Mouse (Mus musculus) midbrain, embryonic 10.5 days (tissue): ENCODE measurements around the gene Slc36a2. TPM values are rescaled to one million over a fixed set of nuclear protein-coding genes. Genes with fewer than 3 reads are reported as not detected.
"Not testable (repeated sequence)": the region's sequence is repeated elsewhere in the genome, so short reads cannot be mapped to it uniquely, and the experiment has no call there.

Experiments
- DNase-seq: peaks from one replicate; pipeline ENCODE4 v3.0.0-alpha.2; 2017; ENCODE audit warnings: low spot score
- H3K27ac ChIP-seq: fragments of 300-500 bp; sonication (generic); replicated peaks from 2 replicates; pipeline ENCODE4 v1.5.1; 2016; ENCODE audit warnings: mild to moderate bottlenecking
- H3K27me3 ChIP-seq: fragments of 300-500 bp; sonication (generic); 2 replicates; pipeline ENCODE4 v1.6.1; 2016; ENCODE audit warnings: low read depth, mild to moderate bottlenecking; ENCODE audit not compliant: poor library complexity, severe bottlenecking
- H3K36me3 ChIP-seq: fragments of 300-500 bp; sonication (generic); 2 replicates; pipeline ENCODE4 v1.6.1; 2016; ENCODE audit warnings: mild to moderate bottlenecking, moderate library complexity
- H3K4me1 ChIP-seq: fragments of 300-500 bp; sonication (generic); 2 replicates; pipeline ENCODE4 v1.6.1; 2016
- H3K4me3 ChIP-seq: fragments of 300-500 bp; sonication (generic); 2 replicates; pipeline ENCODE4 v1.5.1; 2016; ENCODE audit warnings: mild to moderate bottlenecking, moderate library complexity
- H3K9me3 ChIP-seq: fragments of 300-500 bp; sonication (generic); replicated peaks from 2 replicates; pipeline ENCODE4 v1.6.1; 2016; ENCODE audit warnings: mild to moderate bottlenecking
- WGBS: fragments of 180-500 bp; shearing (Covaris S2); methylation state at CpG from one replicate; pipeline ENCODE4 v1.1.7; 2016; 5-methylcytosine and 5-hydroxymethylcytosine counted together
- polyA plus RNA-seq: library from polyadenylated mRNA; unstranded; fragments of >200 nt; fragmentation: Nextera tagmentation; extraction: Ambion mirVana; gene quantifications from 2 replicates; pipeline ENCODE4 v1.2.1, GENCODE M21; 2016

The Slc36a2 gene
- polyA plus RNA-seq, 1 experiment from 2014 or later: 0.20 TPM

DNA sequence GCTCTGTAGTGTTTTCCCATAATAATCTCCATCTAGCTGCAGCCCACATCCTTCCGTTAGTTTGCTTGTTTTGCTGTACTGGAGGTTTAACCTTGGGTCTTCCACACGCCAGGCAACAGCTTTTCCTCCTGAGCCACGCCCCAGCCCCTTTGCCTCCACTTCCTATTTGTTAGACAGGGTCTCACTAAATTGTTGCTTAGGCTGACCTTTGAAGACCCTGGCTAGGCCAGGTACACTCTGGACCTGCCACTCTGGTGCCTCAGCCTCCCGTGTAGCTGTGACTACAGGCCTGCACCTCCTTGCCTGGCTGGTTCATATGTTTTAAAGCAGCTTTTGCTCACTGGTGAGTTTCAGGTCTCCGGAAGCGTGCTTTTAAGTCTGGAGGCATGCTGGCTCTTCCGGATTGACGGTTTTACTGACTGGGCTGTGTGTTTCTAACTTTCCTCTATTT, 64.0 kb downstream of the Slc36a2 start:
- WGBS: 84% methylated on average over 8 of the region's 8 CpGs
- Histone ChIP-seq H3K4me3 (no peak overlapping the region), H3K9me3 (peaks cover 6% of the 10 kb centered on the region; the same call in 1 of the 2 replicates), H3K4me1 (no peaks in the 10 kb centered on the region), H3K27ac (no peak overlapping the region), H3K27me3 (no peaks in the 10 kb centered on the region), H3K36me3 (no peaks in the 10 kb centered on the region)
- DNase-seq: no peak

DNA sequence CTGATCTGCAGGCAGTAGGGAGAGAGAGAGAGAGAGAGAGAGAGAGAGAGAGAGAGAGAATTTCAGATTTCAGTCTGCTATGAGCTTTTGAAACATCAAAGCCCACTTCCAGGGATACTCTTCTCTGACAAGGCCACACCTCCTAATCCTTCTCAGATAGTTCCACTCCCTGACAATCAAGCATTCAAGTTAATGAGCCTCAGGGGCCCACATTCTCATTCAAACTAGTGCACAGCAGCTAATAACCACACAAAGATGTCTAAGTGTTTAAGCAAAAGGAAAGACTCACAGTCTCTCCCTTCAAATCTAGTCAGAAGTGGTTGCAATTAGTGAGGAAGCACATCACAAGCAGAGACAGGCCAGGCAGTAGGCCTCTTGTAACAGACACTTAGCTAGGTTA, 64.6 kb downstream of the Slc36a2 start:
- no peak overlapping the region for H3K4me3 ChIP-seq
- DNase-seq: no peak
- H3K4me1 ChIP-seq: no peaks in the 10 kb centered on the region
- H3K27ac ChIP-seq: no peak overlapping the region
- H3K36me3 ChIP-seq: no peaks in the 10 kb centered on the region
- H3K9me3 ChIP-seq: peaks cover 6% of the 10 kb centered on the region; the same call in 1 of the 2 replicates
- no peaks in the 10 kb centered on the region for H3K27me3 ChIP-seq

DNA sequence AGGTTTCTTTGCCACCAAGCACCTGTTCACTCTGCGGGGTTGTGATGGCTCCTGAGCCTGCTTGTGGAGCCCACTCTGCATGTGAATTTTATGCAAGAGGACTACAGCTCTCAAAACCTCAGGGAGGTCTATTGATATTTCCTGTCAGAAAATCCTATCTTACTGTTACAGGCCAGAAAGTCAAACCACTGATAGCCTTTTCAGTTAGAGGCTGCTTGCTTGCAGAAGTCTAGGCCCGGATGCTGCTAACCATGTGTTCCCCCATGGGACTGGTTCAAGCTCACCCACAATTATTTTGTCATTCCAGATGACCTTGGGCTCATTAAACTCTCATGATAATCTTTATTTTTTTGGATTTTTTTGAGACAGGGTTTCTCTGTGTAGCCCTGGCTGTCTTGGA, 67.8 kb downstream of the Slc36a2 start:
- Histone ChIP-seq H3K4me1 (peaks cover 7% of the 10 kb centered on the region), H3K27me3 (no peaks in the 10 kb centered on the region), H3K9me3 (peaks cover 6% of the 10 kb centered on the region; the same call in 1 of the 2 replicates), H3K27ac (no peak overlapping the region), H3K4me3 (no peak overlapping the region), H3K36me3 (no peaks in the 10 kb centered on the region)
- no peak for DNase-seq
- 85% methylated on average over 2 of the region's 2 CpGs for WGBS

DNA sequence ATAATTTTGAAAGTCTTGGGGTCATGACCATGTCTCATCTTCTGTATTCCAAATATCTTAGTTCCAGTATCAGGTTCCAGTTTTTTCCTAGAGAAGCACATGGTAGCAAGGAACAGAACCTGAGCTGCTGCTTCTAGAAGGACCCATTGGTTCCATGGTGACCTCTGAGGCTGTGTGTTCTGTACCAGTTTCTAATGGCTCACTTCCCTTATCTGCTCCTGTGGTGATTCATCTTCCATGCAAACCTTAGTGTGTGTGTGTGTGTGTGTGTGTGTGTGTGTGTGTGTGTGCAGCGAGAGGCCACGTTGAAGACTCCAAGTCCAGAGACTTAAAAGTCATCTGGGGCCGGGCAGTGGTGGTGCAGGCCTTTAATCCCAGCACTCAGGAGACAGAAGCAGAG, 68.9 kb downstream of the Slc36a2 start:
- Histone ChIP-seq H3K9me3 (peaks cover 6% of the 10 kb centered on the region; the same call in 1 of the 2 replicates), H3K27ac (no peak overlapping the region), H3K36me3 (no peaks in the 10 kb centered on the region), H3K4me1 (peaks cover 7% of the 10 kb centered on the region), H3K4me3 (no peak overlapping the region), H3K27me3 (no peaks in the 10 kb centered on the region)
- no peak for DNase-seq
- 95% methylated on average over 3 of the region's 3 CpGs for WGBS

DNA sequence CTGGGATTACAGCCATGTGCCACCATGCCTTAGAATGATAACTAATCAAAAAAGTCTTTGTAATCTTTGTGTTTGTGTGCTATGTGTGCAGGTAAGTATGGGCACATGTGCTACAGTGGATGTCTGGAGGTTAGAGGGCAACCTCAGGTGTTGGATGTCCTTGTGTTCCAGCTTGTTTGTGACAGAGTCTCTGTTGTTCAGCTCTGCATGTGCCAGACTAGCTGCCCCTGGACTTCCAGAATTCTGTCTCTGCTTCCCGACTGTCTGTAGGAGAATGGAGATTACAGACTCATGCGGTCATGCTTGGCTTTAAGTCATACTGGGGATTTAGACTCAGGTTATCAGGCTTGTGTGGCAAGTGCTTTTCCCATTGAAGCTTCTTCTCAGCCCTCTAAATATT, 70.6 kb downstream of the Slc36a2 start:
- DNase-seq: no peak
- no peak overlapping the region for H3K4me3 ChIP-seq
- no peaks in the 10 kb centered on the region for H3K27me3 ChIP-seq
- 80% methylated on average over 2 of the region's 2 CpGs for WGBS
- H3K9me3 ChIP-seq: no peaks in the 10 kb centered on the region; the same call in 1 of the 2 replicates
- no peaks in the 10 kb centered on the region for H3K36me3 ChIP-seq
- H3K27ac ChIP-seq: no peak overlapping the region
- peaks cover 7% of the 10 kb centered on the region for H3K4me1 ChIP-seq

DNA sequence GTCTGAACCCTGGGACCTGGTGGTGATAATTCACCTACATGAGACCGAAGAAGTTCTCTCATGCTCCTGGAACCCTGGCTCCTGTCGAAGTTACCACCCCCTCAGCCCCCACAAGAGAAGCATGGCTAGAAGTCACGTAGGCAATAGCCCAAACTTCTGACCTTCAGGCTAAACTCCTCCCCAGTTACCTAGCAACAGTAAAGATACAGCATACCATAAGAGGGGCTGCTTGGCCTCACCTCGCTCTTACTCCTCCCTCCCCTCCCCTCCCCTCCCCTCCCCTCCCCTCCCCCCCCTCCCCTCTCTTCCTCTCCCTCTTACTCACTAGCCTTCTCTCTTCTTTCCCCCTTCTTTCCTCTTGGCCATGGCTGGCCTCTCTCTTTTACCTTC, 71.0 kb downstream of the Slc36a2 start:
- H3K4me1 ChIP-seq, H3K36me3 ChIP-seq, H3K27ac ChIP-seq, H3K9me3 ChIP-seq, H3K27me3 ChIP-seq, DNase-seq, H3K4me3 ChIP-seq: not testable (repeated sequence)
- WGBS: 44% methylated on average over 4 of the region's 4 CpGs

DNA sequence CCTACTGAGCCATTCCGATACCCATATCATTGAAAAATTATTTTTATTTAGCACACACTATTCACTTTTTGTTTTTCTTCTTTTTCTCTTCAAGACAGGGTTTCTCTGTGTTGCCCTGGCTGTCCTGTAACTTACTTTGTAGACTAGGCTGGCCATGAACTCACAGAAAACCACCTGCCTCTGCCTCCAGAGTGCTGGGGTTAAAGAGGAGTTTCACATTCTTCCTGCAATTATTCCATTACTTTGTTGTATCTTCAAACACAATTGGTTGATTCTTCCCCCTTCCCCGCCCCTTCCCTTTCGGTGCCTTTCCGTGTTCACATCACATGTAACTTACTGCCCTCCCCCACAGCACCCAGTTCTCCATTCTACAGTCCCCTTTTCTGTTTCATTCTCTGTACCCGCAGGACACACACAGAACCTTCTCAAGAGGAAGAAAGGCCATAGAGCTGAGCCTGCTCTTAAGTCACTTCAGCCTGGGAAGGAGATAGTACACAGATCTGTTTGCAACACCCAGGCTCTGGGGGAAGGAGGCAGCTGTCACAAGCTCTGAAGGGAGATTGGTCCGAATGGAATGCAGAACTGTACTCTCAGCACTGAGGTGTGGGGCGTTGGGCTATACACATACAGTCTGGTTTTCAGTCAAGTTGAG, 71.5 kb downstream of the Slc36a2 start:
- Histone ChIP-seq H3K4me1 (peaks cover 7% of the 10 kb centered on the region), H3K36me3 (no peaks in the 10 kb centered on the region), H3K9me3 (no peaks in the 10 kb centered on the region), H3K27me3 (no peaks in the 10 kb centered on the region), H3K4me3 (no peak overlapping the region), H3K27ac (no peak overlapping the region)
- DNase-seq: no peak
- 76% methylated on average over 7 of the region's 7 CpGs for WGBS

DNA sequence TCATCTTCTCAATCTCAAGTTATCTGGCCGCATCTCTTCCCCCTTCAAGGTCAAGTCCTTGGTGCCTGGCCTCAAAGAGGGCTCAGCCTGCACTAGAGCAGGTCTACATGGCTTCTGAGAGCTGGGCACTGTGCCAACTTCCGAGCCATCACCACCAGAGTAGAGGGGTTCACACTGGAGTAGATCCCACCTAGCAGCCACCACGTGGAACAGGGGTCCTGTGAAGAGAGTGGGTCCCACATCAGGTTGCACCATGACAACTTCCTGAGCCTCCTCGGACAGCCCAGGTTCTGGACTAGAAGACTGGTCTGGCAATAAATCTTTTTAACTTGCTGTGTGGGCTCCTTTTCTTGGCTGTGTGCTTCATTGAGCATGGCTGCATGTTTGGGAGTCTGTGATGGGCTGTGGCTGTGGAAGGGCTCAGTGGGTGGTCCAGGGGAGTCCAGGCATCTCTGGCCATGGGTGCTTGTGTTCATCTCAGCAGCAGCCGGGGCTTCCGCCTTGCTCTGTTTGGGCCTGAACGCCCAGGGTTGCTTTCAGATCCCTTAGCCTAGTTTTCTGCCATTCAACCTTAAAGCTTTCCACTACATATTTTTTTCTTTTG, 74.2 kb downstream of the Slc36a2 start:
- H3K36me3 ChIP-seq: 0 out of 2 replicates have a peak, but pooled peaks cover 3% of the 10 kb centered on the region
- H3K27ac ChIP-seq: 0 out of 2 replicates have a peak overlapping the region, but pooled peaks have one; percentile 4
- 84% methylated on average over 7 of the region's 7 CpGs for WGBS

DNA sequence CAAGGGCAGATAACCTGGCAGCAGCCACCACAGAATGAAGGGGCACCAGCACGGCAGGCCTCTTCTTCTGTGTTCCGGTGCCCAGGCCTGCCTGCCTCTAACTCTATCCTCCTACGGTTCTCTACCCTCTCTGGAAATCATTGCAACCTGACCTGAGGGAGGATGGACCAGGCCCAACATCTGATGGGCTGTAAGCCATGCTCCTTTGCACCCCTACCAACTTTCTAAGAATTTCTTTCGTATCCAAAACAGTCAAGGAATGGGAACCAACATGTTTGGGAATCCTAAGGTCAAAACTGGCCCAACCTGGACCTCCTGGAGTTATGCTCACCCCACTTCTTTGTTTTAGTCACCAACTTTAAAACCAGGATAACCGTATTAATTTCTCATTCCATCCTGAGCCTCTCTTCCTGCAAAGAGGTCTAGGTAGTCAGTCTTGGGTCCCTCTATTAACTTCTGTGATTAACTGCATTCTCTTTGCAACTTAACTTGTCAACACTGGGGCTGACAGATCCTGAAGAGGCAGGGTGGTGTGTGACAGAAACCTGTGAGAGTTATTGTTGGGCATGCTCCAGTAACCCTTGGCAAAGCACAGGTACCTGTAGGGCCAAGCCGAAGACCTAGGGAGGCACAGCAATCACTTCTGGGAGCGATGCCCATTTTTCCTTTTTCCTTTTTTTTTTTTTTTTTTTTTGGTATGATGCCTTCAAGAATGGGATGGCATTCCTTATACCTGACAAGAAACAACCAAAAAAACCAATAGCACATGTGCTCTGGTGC, 75.2 kb downstream of the Slc36a2 start:
- Histone ChIP-seq H3K27ac (no peak overlapping the region), H3K4me1 (peaks cover 7% of the 10 kb centered on the region), H3K4me3 (no peak overlapping the region), H3K36me3 (0 out of 2 replicates have a peak, but pooled peaks cover 3% of the 10 kb centered on the region), H3K27me3 (no peaks in the 10 kb centered on the region), H3K9me3 (no peaks in the 10 kb centered on the region)
- no peak for DNase-seq
- 91% methylated on average over 7 of the region's 7 CpGs for WGBS

More for the DNA sequence above, 74.2 kb downstream of the Slc36a2 start:
- Histone ChIP-seq H3K4me1 (peaks cover 7% of the 10 kb centered on the region), H3K27me3 (no peaks in the 10 kb centered on the region), H3K9me3 (no peaks in the 10 kb centered on the region), H3K4me3 (no peak overlapping the region)
- no peak for DNase-seq

Other genes starting within 250 kb of the Slc36a2 start
- gene Tnip1, start 222.2 kb downstream of the Slc36a2 start, polyA plus RNA-seq: 9.5 and 11.6 TPM in 2 replicates
- gene Anxa6, start 151.6 kb downstream of the Slc36a2 start, polyA plus RNA-seq: 53.9 and 71.1 TPM in 2 replicates
- gene Ccdc69, start 106.9 kb downstream of the Slc36a2 start, polyA plus RNA-seq: 0.34 and 0.39 TPM in 2 replicates
- 9.3 and 11.9 TPM in 2 replicates for gene Gm2a, start 87.0 kb downstream of the Slc36a2 start, polyA plus RNA-seq
- gene Slc36a3, start 33.4 kb downstream of the Slc36a2 start, polyA plus RNA-seq: not detected in 2 replicates
- gene Slc36a1, start 19.3 kb upstream of the Slc36a2 start, polyA plus RNA-seq: 0.77 and 1.0 TPM in 2 replicates
- 0.02 and 0.04 TPM in 2 replicates for gene Fat2, start 151.5 kb upstream of the Slc36a2 start, polyA plus RNA-seq
- 333 and 416 TPM in 2 replicates for gene Sparc, start 238.1 kb upstream of the Slc36a2 start, polyA plus RNA-seq